Mouse (Mus musculus): ENCODE results near the gene Atp11a. TPM values are rescaled to one million over a fixed set of nuclear protein-coding genes. Genes with fewer than 3 reads are reported as not detected.

Atp11a gene
- total and polyA plus RNA-seq, 3 experiments = 20.9 to 39.7 TPM; not detected in 1

GRCm38 (mm10) chr8:12865790-12866189 lies 109.0 kb downstream of the Atp11a start:
- Histone ChIP-seq H3K9me3 (replicated peaks; ENCODE audit: insufficient read depth, low read length) (no peaks in the 10 kb centered on the region), H3K36me3 (ENCODE audit: control insufficient read depth in 1 of 2, insufficient read depth in 2 of 2, low read length in 2 of 2) (no peaks in the 10 kb centered on the region; a peak in 1 of 4 replicates), H3K27me3 (ENCODE audit: control insufficient read depth in 1 of 2, insufficient read depth in 2 of 2, low read length in 2 of 2) (no peaks in the 10 kb centered on the region), H3K27ac (ENCODE audit: control insufficient read depth, low read depth, low read length) (no peak overlapping the region), H3K4me1 (ENCODE audit: control insufficient read depth in 1 of 2, insufficient read depth in 2 of 2, low read length in 2 of 2) (peaks cover 3 to 6% of the 10 kb centered on the region in 2 experiments), H3K4me3 (ENCODE audit: control insufficient read depth in 1 of 2, insufficient read depth in 1 of 2, low read depth in 2 of 2, low read length in 2 of 2) (no peak overlapping the region), H3K9ac (ENCODE audit: control insufficient read depth, low read depth, low read length, poor library complexity, severe bottlenecking) (no peak overlapping the region), H3K79me2 (ENCODE audit: control insufficient read depth, insufficient read depth, low read length, poor library complexity) (no peaks in the 10 kb centered on the region)
- no peak for DNase-seq (ENCODE audit: low read depth, low spot score)
- TF ChIP-seq CHD2 (IDR thresholded peaks at IDR 0.05; ENCODE audit: low read length) (no peak), ELF1 (IDR thresholded peaks at IDR 0.05; ENCODE audit: low read depth, low read length) (no peak), CTCF (IDR thresholded peaks at IDR 0.05 in 2 of 3, conservative IDR thresholded peaks at IDR 0.05 in 1 of 3; ENCODE audit: control insufficient read depth in 1 of 3, insufficient read depth in 1 of 3, low read depth in 2 of 3, low read length in 3 of 3, poor library complexity in 1 of 3, severe bottlenecking in 1 of 3) (0 out of 6 replicates have a peak, but pooled peaks of 2 of the 3 experiments have one; percentile 4 to 7), JUND (IDR thresholded peaks at IDR 0.05; ENCODE audit: low read depth, low read length) (no peak)

GRCm38 (mm10) chr8:12869661-12870060 lies 112.8 kb downstream of the Atp11a start:
- TF ChIP-seq HCFC1 (IDR thresholded peaks at IDR 0.05; ENCODE audit: low read depth, low read length) = no peak
- no peak for TF ChIP-seq MEF2A (IDR thresholded peaks at IDR 0.05; ENCODE audit: extremely low read depth, insufficient replicate concordance, low read depth, low read length, poor library complexity, severe bottlenecking)
- TF ChIP-seq ELF1 (IDR thresholded peaks at IDR 0.05; ENCODE audit: low read depth, low read length) = no peak
- no peak for TF ChIP-seq GATA1 (IDR thresholded peaks at IDR 0.05; ENCODE audit: low read depth, low read length)
- no peak for TF ChIP-seq UBTF (IDR thresholded peaks at IDR 0.05; ENCODE audit: borderline replicate concordance, insufficient read depth, low read depth, low read length)
- TF ChIP-seq EP300 (IDR thresholded peaks at IDR 0.05; ENCODE audit: low read depth in 1 of 2, low read length in 2 of 2) = no peak
- TF ChIP-seq ETS1 (IDR thresholded peaks at IDR 0.05; ENCODE audit: low read depth, low read length) = no peak
- no peak for TF ChIP-seq CHD1 (IDR thresholded peaks at IDR 0.05; ENCODE audit: low read depth, low read length)
- no peak for TF ChIP-seq TAL1 (IDR thresholded peaks at IDR 0.05; ENCODE audit: low read length)

GRCm38 (mm10) chr8:12870656-12871055 lies 113.8 kb downstream of the Atp11a start:
- no peaks in the 10 kb centered on the region for H3K79me2 ChIP-seq (ENCODE audit: control insufficient read depth, insufficient read depth, low read length, poor library complexity)
- no peaks in the 10 kb centered on the region for H3K27me3 ChIP-seq (ENCODE audit: control insufficient read depth in 1 of 2, insufficient read depth in 2 of 2, low read length in 2 of 2)
- H3K9ac ChIP-seq (ENCODE audit: control insufficient read depth, low read depth, low read length, poor library complexity, severe bottlenecking) = no peak overlapping the region
- H3K4me3 ChIP-seq (ENCODE audit: control insufficient read depth in 1 of 2, insufficient read depth in 1 of 2, low read depth in 2 of 2, low read length in 2 of 2) = no peak overlapping the region
- TF ChIP-seq ZMIZ1 (IDR thresholded peaks at IDR 0.05; ENCODE audit: low read depth, low read length) (no peak), TBP (IDR thresholded peaks at IDR 0.05; ENCODE audit: low read depth, low read length) (no peak), SMC3 (IDR thresholded peaks at IDR 0.05; ENCODE audit: low read depth, low read length) (no peak), MAX (IDR thresholded peaks at IDR 0.05; ENCODE audit: low read length) (no peak), ZKSCAN1 (IDR thresholded peaks at IDR 0.05; ENCODE audit: low read depth, low read length) (no peak), POLR2AphosphoS5 (IDR thresholded peaks at IDR 0.05; ENCODE audit: borderline replicate concordance, low read depth, low read length) (no peak), ZC3H11A (IDR thresholded peaks at IDR 0.05; ENCODE audit: low read depth, low read length) (no peak), NELFE (IDR thresholded peaks at IDR 0.05; ENCODE audit: low read depth, low read length) (no peak), CHD2 (IDR thresholded peaks at IDR 0.05; ENCODE audit: low read length) (no peak), MXI1 (IDR thresholded peaks at IDR 0.05; ENCODE audit: low read depth, low read length) (no peak), CTCF (IDR thresholded peaks at IDR 0.05 in 2 of 3, conservative IDR thresholded peaks at IDR 0.05 in 1 of 3; ENCODE audit: control insufficient read depth in 1 of 3, insufficient read depth in 1 of 3, low read depth in 2 of 3, low read length in 3 of 3, poor library complexity in 1 of 3, severe bottlenecking in 1 of 3) (no peak), MEF2A (IDR thresholded peaks at IDR 0.05; ENCODE audit: extremely low read depth, insufficient replicate concordance, low read depth, low read length, poor library complexity, severe bottlenecking) (no peak), USF1 (IDR thresholded peaks at IDR 0.05; ENCODE audit: low read depth, low read length) (no peak), BHLHE40 (IDR thresholded peaks at IDR 0.05; ENCODE audit: borderline replicate concordance, low read depth, low read length) (no peak), HCFC1 (IDR thresholded peaks at IDR 0.05; ENCODE audit: low read depth, low read length) (no peak)
- no peak for DNase-seq (ENCODE audit: low read depth, low spot score)
- peaks cover 5 to 13% of the 10 kb centered on the region in 2 experiments for H3K4me1 ChIP-seq (ENCODE audit: control insufficient read depth in 1 of 2, insufficient read depth in 2 of 2, low read length in 2 of 2)
- no peaks in the 10 kb centered on the region; a peak in 1 of 4 replicates for H3K36me3 ChIP-seq (ENCODE audit: control insufficient read depth in 1 of 2, insufficient read depth in 2 of 2, low read length in 2 of 2)
- no peaks in the 10 kb centered on the region for H3K9me3 ChIP-seq (replicated peaks; ENCODE audit: insufficient read depth, low read length)
- no peak overlapping the region for H3K27ac ChIP-seq (ENCODE audit: control insufficient read depth, low read depth, low read length)

More at GRCm38 (mm10) chr8:12869661-12870060, 112.8 kb downstream of the Atp11a start:
- Histone ChIP-seq H3K4me3 (ENCODE audit: control insufficient read depth in 1 of 2, insufficient read depth in 1 of 2, low read depth in 2 of 2, low read length in 2 of 2) (no peak overlapping the region), H3K36me3 (ENCODE audit: control insufficient read depth in 1 of 2, insufficient read depth in 2 of 2, low read length in 2 of 2) (no peaks in the 10 kb centered on the region; a peak in 1 of 4 replicates), H3K9ac (ENCODE audit: control insufficient read depth, low read depth, low read length, poor library complexity, severe bottlenecking) (no peak overlapping the region), H3K27ac (ENCODE audit: control insufficient read depth, low read depth, low read length) (no peak overlapping the region), H3K27me3 (ENCODE audit: control insufficient read depth in 1 of 2, insufficient read depth in 2 of 2, low read length in 2 of 2) (no peaks in the 10 kb centered on the region), H3K79me2 (ENCODE audit: control insufficient read depth, insufficient read depth, low read length, poor library complexity) (no peaks in the 10 kb centered on the region), H3K9me3 (replicated peaks; ENCODE audit: insufficient read depth, low read length) (no peaks in the 10 kb centered on the region), H3K4me1 (ENCODE audit: control insufficient read depth in 1 of 2, insufficient read depth in 2 of 2, low read length in 2 of 2) (peaks cover 5 to 13% of the 10 kb centered on the region in 2 experiments)
- no peak for DNase-seq (ENCODE audit: low read depth, low spot score)
